Mouse (Mus musculus): ENCODE measurements at regions not wholly inside any gene's neighbourhood (a gene's known extent, or its start where the extent isn't known, plus 50 kb on each side); places are given as distances from the start of the nearest gene placed in this dataset.
A peak's percentile ranks its signal among the peaks of the same experiment; 100 is the strongest.

DNA sequence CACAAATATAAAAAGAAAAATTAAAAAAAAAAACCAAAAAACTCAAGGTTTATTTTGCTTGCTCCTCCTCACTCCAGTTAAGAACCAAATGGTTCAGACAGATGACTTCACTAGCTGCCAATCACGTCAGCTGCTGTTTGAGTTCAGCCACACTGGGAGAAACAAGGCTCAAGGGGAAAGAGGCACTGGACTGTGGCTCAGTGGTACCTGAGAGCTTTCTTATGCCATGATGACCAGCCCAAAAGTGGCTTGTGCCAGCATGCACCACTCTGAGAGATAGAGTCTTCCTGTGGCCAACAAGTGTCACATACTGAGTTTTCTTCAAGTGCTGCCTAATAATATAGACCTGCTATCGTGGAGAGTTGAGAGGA is 198.0 kb upstream of the Tprg start:
- DNase-seq = no peak

GRCm38 (mm10) chr16:25104165-25104564 is 182.5 kb upstream of the Tprg start:
- DNase-seq = no peak

DNA sequence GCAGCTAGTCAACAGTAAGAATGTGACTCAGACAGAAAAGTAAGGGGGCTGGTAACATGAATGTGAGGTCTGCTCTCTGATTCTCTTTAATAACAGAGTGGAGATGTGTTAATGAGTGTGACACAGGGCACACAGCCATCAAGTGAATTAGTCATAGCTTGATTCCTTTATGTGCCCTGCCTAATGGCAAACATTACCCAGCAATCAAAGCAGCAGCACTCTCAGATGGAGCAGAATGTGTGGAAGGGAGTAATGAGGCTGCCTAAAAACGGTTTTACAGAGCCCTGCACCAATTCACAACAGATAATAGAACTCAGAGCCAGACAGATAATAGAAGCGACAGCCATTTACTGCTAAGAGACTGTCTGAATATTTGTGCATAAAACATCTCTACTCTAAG is 182.0 kb upstream of the Tprg start:
- DNase-seq = no peak

- DNase-seq = peak; percentile 42
Observed at GRCm38 (mm10) chr16:25140164-25140563, 146.5 kb upstream of the Tprg start.

DNA sequence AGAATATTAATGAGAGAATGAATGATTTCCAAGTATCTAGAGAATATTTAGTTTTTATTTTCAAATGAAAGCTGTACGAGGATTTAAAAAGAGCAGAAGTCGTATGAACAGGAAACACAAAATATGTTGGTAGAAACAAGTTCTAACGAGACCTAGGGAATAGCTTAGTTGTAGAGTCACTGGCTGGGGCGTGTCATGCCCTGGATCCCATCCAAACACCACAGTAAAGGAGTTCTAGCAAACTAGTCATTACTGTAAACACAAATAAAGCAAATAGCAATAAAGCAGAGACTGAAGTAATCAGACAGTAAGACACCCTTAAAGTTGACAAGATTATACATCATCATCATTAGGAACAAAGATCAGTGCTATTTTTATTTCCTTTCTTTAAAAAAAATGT is 139.1 kb upstream of the Tprg start:
- no peak for DNase-seq

DNA sequence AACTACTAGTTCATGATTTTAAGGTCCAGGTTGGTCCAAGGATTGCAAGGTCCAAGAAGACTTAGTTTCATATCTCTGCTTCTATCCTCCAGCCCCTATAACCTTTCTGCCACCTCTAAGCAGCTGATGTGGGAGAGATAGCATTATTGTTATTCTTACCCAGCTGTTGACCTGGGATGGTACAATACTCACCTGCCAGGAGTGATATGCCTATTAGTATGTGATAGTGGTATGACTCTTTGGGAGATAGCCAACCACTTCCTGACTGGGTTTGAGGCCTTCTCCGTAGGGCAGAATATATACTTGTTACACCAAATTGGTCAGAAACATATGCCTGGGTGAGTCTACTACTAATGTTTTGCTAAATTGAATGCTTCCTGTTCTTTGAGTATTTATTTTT is 137.4 kb upstream of the Tprg start:
- no peak for DNase-seq

- DNase-seq = no peak
Observed at GRCm38 (mm10) chr16:25176870-25177269, 109.7 kb upstream of the Tprg start.

- no peak for DNase-seq
Observed at GRCm38 (mm10) chr16:25178055-25178454, 108.6 kb upstream of the Tprg start.

DNA sequence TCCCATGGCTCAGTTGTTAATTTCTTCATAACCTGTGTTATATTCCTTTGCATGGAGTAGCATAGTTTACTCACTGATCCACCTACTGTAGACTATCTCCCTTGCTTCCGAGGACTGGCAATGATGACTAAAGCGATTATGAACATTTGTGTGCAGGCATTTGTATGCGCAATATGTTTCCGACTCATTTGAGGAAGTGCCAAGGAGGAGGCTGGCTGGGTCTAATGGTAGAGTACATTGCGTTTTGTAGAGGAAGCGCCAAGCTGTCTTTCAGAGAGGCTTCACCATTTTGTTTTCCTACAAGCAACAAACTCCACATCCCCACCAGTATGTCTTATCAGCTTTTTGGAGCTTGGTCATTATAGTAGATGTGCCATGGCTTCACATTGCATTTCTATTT is 104.7 kb upstream of the Tprg start:
- DNase-seq = no peak

DNA sequence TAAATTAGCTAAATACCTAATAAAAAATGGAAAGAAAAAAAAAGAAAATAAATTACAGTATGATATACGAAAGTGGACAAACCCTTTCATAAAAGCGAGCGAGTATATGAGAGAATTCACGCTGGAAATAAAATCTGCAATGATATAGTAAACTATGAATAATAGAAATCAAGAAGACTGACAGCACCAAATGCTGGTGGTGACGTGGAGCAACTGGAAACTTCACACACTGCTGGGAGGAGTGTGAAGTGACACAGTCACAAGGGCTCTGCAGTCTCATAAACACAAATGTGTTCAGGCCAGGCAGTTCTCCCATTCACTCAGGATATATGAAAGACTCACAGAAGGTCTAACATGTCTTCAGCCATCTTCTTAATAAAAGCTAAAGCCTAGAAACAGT is 89.5 kb upstream of the Tprg start:
- no peak for DNase-seq

- no peak for DNase-seq
Observed at GRCm38 (mm10) chr16:25198844-25199243, 87.8 kb upstream of the Tprg start.

GRCm38 (mm10) chr16:25199984-25200383 is 86.6 kb upstream of the Tprg start:
- no peak for DNase-seq

GRCm38 (mm10) chr16:25201094-25201770 is 85.4 kb upstream of the Tprg start:
- DNase-seq = no peak

DNA sequence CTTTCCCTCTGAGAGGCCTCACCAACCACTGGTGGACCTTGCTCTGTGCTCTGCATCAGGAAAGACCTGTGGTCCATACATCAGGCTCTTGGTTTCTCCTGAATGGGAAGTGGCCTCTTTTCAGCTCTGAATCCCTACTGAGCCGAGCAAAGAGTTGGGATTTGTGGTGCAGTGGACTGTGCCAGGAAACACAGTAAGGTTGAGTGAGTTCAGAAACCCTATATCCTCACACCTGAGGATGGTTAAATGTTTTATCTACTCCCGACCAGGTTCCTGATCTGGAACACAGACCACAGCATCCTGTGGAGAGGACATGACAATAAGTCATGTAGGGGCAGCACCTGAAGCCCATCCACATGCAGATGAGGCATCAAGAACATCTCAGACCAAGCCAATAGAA is 73.4 kb upstream of the Tprg start:
- DNase-seq = no peak

DNA sequence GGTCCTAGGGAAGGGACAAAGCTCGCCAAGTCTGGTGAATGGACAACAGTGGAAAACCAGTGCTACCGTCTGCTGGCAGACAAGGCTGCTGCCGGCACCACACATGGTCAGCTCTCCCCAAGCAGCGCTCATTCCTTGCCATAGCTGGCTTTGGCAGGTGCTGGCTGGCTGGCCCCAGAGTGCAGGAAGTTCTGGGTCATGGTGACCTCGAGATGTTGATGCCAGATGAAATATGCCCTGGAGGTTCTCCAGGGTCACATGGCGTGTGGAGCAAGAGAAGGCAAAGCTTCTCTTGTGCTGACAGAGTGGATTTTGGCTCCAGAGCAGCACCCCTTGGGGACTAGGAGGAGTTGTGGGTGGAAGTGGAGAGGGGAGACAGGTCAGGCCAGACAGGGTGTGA is 66.1 kb upstream of the Tprg start:
- no peak for DNase-seq

DNA sequence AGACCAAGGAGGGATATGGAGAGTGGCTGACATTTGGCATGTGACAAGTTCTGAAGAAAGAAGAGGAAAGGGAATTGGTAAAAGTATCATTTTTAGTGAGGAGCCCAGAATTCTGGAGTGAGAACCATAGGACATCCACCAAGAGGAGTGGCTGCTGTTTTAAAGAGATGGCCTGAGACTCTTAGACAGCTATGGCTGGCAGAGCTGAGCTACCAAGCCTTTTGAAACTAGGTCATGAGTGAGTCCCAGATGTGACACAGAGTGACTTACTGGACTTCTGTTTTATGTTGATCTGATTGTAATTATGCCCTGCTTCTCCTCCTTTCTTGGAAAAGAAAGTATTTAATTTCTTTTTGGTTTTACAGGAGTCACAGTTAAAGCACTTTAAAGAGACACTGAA is 61.8 kb upstream of the Tprg start:
- DNase-seq = no peak

Measured in lung, postnatal 10 days (tissue).